Mouse (Mus musculus) lung, adult 2 months (tissue): ENCODE measurements around the gene Ano9.

ENCODE experiments used
- CTCF ChIP-seq: fragments of 200-500 bp; IDR thresholded peaks from 2 replicates; pipeline ENCODE4 v1.5.1; 2011; ENCODE audit warnings: mild to moderate bottlenecking, low read length, control low read depth; ENCODE audit not compliant: insufficient read depth
- POLR2A ChIP-seq: fragments of 200-500 bp; IDR thresholded peaks from 2 replicates; pipeline ENCODE4 v1.6.1; 2011; ENCODE audit warnings: low read depth, mild to moderate bottlenecking, control low read depth, low read length, borderline replicate concordance; ENCODE audit errors: extremely low read depth

DNA sequence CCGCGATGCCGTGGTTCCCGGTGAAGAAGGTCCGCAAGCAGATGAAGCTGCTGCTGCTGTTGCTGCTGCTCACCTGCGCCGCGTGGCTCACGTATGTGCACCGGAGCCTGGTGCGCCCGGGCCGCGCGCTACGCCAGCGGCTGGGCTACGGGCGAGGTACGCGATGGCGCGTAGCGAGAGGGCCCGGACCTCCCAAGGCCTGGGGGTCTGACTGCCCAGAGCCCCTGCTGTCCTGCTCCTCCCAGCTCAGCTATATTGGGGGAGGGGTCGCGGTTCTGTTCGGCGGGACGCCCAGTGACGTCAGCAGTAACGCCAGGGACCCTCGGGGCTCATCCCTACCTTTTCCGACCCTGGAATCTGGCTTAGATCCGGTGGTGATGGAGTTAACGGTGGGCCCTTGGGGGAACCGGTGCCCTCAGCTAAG lies 56.3 kb downstream of the Ano9 start:
- TF ChIP-seq CTCF (no peak), POLR2A (no peak)
